Mouse (Mus musculus) heart, adult 2 months (tissue): ENCODE data around the gene Crybg3.

Experiments used
- CTCF ChIP-seq: fragments of 200-600 bp; IDR thresholded peaks from 2 replicates; pipeline ENCODE4 v1.8.1; 2022; ENCODE audit warnings: antibody characterized with exemption, mild to moderate bottlenecking, moderate library complexity
- EP300 ChIP-seq: fragments of 200-500 bp; IDR thresholded peaks from 2 replicates; pipeline ENCODE4 v1.6.1; 2011; ENCODE audit warnings: low read depth, low read length, control low read depth; ENCODE audit not compliant: insufficient read depth
- POLR2A ChIP-seq: fragments of 200-500 bp; IDR thresholded peaks from 2 replicates; pipeline ENCODE4 v1.6.1; 2011; ENCODE audit warnings: mild to moderate bottlenecking, low read depth, low read length, control low read depth; ENCODE audit not compliant: insufficient read depth

DNA sequence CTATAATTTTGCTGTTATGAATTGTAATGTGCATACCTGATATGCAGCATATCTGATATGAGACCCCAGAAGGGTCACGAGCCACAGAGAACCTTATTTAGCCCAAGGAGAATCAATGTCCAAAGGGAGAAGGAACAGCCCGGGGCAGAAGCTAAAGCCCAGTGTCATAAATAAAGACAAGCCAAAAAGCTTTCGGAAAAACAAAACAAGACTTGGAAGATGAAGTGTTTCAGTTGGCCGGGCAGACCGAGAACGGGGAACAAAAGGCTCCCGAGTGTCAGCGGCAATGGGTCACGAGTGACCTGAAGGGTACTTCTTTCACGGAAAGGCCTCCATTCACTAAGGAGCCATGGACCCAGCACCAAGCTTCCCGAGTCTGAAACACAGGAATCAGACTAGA is 26.8 kb downstream of the Crybg3 start:
- TF ChIP-seq EP300 (no peak), CTCF (no peak), POLR2A (no peak)
